Comparison of ENCODE assay signal across 9 mouse cellular contexts in genomic region chr6:88639921-88640320, GRCm38 (mm10). TPM values are rescaled to one million over a fixed set of nuclear protein-coding genes. Genes with fewer than 3 reads are reported as not detected.
DNase-seq lines count a peak whose midpoint lies in the region; ATAC-seq lines count a peak whose summit lies in the region.
"Had no signal": no experiment of that assay in that cellular context is flagged by ENCODE, and none has a peak within 500 bp of the region (broad histone marks: within the 10 kb centered on the region; RNA-seq: fewer than 3 reads in every experiment).

No protein-coding gene starts in this region.

- peaks cover 77% of the 10 kb centered on the region for H3K4me1 ChIP-seq in erythroblast, embryonic 14.5 days (ENCODE audit: control insufficient read depth)
- peaks cover 14% of the 10 kb centered on the region; the same call in 1 of the 2 replicates for H3K4me1 ChIP-seq in embryonic facial prominence, embryonic 12.5 days
- no peaks in the 10 kb centered on the region for H3K4me1 ChIP-seq in hindbrain, embryonic 11.5 days (replicated peaks; ENCODE audit: control insufficient read depth, insufficient read depth, low read length)

- peak overlapping the region; percentile 25 for H3K4me3 ChIP-seq in erythroblast, embryonic 14.5 days (replicated peaks)
- H3K4me3 ChIP-seq in embryonic facial prominence, embryonic 12.5 days, result no peak overlapping the region
- H3K4me3 ChIP-seq in hindbrain, embryonic 11.5 days (ENCODE audit: low read depth, low read length), result no peak overlapping the region
- H3K4me3 ChIP-seq: embryonic facial prominence, embryonic 15.5 days had no signal

- no peaks in the 10 kb centered on the region; the same call in 1 of the 2 replicates for H3K27me3 ChIP-seq in erythroblast, embryonic 14.5 days (ENCODE audit: control insufficient read depth)
- no peaks in the 10 kb centered on the region for H3K27me3 ChIP-seq in embryonic facial prominence, embryonic 12.5 days
- H3K27me3 ChIP-seq in hindbrain, embryonic 11.5 days (ENCODE audit: control insufficient read depth, insufficient read depth, low read length), result no peaks in the 10 kb centered on the region
- H3K27me3 ChIP-seq: embryonic facial prominence, embryonic 15.5 days had no signal

- H3K36me3 ChIP-seq in erythroblast, embryonic 14.5 days (ENCODE audit: control insufficient read depth), result peaks cover 21% of the 10 kb centered on the region
- no peaks in the 10 kb centered on the region for H3K36me3 ChIP-seq in embryonic facial prominence, embryonic 12.5 days
- no peaks in the 10 kb centered on the region for H3K36me3 ChIP-seq in hindbrain, embryonic 11.5 days (ENCODE audit: control insufficient read depth, insufficient read depth, low read length)
- H3K36me3 ChIP-seq: embryonic facial prominence, embryonic 15.5 days had no signal

- intact Hi-C loops in left cerebral cortex, postnatal 14 days (cut with DNase I), result no loop called here

- no peak for ATAC-seq in erythroblast, adult 5-6 weeks (replicated peaks; ENCODE audit: low FRiP score, poor library complexity, severe bottlenecking)
- no peak for ATAC-seq in embryonic facial prominence, embryonic 12.5 days (ENCODE audit: insufficient number of reproducible peaks, insufficient read depth, low FRiP score, low TSS enrichment)
- no peak; the same call in 1 of the 2 replicates for ATAC-seq in hindbrain, embryonic 11.5 days (ENCODE audit: low FRiP score)

- H3K9ac ChIP-seq in embryonic facial prominence, embryonic 12.5 days, result no peak overlapping the region
- H3K9ac ChIP-seq in hindbrain, embryonic 11.5 days (ENCODE audit: low read depth, low read length), result no peak overlapping the region
- H3K9ac ChIP-seq: embryonic facial prominence, embryonic 15.5 days had no signal

- no peak overlapping the region for H3K27ac ChIP-seq in embryonic facial prominence, embryonic 12.5 days
- H3K27ac ChIP-seq in hindbrain, embryonic 11.5 days (ENCODE audit: low read depth, low read length), result no peak overlapping the region
- H3K27ac ChIP-seq: embryonic facial prominence, embryonic 15.5 days had no signal

- peak overlapping the region; percentile 8; the same call in 1 of the 2 replicates for H3K4me2 ChIP-seq in embryonic facial prominence, embryonic 12.5 days (replicated peaks)
- no peak overlapping the region for H3K4me2 ChIP-seq in hindbrain, embryonic 11.5 days (replicated peaks; ENCODE audit: low read depth, low read length)
- H3K4me2 ChIP-seq: embryonic facial prominence, embryonic 15.5 days had no signal

- DNase-seq in hindbrain, embryonic 11.5 days (ENCODE audit: low spot score), result peak; percentile 41
- DNase-seq in left cerebral cortex, postnatal 14 days (ENCODE audit: low spot score in 2 of 2), result peak; percentile 61 to 62
- peak; percentile 60 for DNase-seq in retina, embryonic 14.5 days (ENCODE audit: low spot score)
- no peak for DNase-seq in ovary, postnatal 10 days (ENCODE audit: low spot score)
- DNase-seq in urinary bladder, postnatal 4 days (ENCODE audit: low spot score in 2 of 2), result no peak

- 1% methylated on average over 9 of the region's 9 CpGs for WGBS in embryonic facial prominence, embryonic 12.5 days
- WGBS in hindbrain, embryonic 11.5 days, result 4% methylated on average over 9 of the region's 9 CpGs

- H3K9me3 ChIP-seq in erythroblast, embryonic 14.5 days (ENCODE audit: control insufficient read depth, low read length), result peaks cover 23% of the 10 kb centered on the region
- 0 out of 2 replicates have a peak, but pooled peaks cover 6% of the 10 kb centered on the region for H3K9me3 ChIP-seq in embryonic facial prominence, embryonic 12.5 days
- no peaks in the 10 kb centered on the region for H3K9me3 ChIP-seq in hindbrain, embryonic 11.5 days (ENCODE audit: control insufficient read depth, low read length)
- H3K9me3 ChIP-seq: embryonic facial prominence, embryonic 15.5 days had no signal

RNA-seq across cellular contexts. Expression of gene Kbtbd12, which starts 2.2 kb away (rescaled TPM):
- polyA plus RNA-seq in erythroblast, embryonic 14.5 days (2012), result not detected in 2 replicates
- 15.5 and 26.9 TPM in 2 replicates for total RNA-seq in erythroblast, adult 5-6 weeks (2015; ENCODE audit: low replicate concordance)
- 32.2 and 64.1 TPM in 2 replicates for total RNA-seq in erythroblast, adult 5-6 weeks (2017; ENCODE audit: low replicate concordance)
- 0.36 TPM in 1 of 2 replicates, not detected in the other for polyA plus RNA-seq in embryonic facial prominence, embryonic 12.5 days (2016; fragmentation: Nextera tagmentation; extraction: Ambion mirVana)
- polyA plus RNA-seq in hindbrain, embryonic 11.5 days (2014; fragmentation: Nextera tagmentation; extraction: Ambion mirVana), result not detected in 2 replicates
- under 1 TPM in 1 of 2 experiments, not detected in 1; 0.22 TPM for total RNA-seq in left cerebral cortex, postnatal 14 days (2021)

Comparison
In these comparisons a context has a peak if more than half of its experiments do, and no peak if none do; other contexts are left out.
1. DNase-seq: peak in hindbrain, embryonic 11.5 days (single experiment), left cerebral cortex, postnatal 14 days (2 of 2) and retina, embryonic 14.5 days (single experiment); none in ovary, postnatal 10 days (single experiment) and urinary bladder, postnatal 4 days (0 of 2).